Mouse (Mus musculus) ES-E14 (cell line): ENCODE data around the gene Dixdc1. TPM values are rescaled to one million over a fixed set of nuclear protein-coding genes. Genes with fewer than 3 reads are reported as not detected.
A peak's percentile ranks its signal among the peaks of the same experiment; 100 is the strongest.

Experiments
- DNase-seq: peaks from one replicate; pipeline ENCODE4 v3.0.0-alpha.2; 2013; ENCODE audit warnings: low read depth, low spot score
- H3K27ac ChIP-seq: 2 replicates; pipeline ENCODE4 v1.5.1; 2012; ENCODE audit warnings: low read depth, mild to moderate bottlenecking, low read length, moderate library complexity, mixed read lengths; ENCODE audit not compliant: poor library complexity, insufficient read depth, severe bottlenecking
- H3K36me3 ChIP-seq: 2 replicates; pipeline ENCODE4 v1.6.1; 2012; ENCODE audit warnings: mild to moderate bottlenecking, low read length, moderate library complexity, mixed read lengths; ENCODE audit not compliant: control insufficient read depth, poor library complexity, insufficient read depth, severe bottlenecking
- H3K4me1 ChIP-seq, 2 experiments: fragments of 150-350 bp in 1 of 2; sonication (generic) in 1 of 2; 2 replicates each; pipeline ENCODE4 v1.6.1; 2012; ENCODE audit warnings: low read length in 2 of 2, mild to moderate bottlenecking in 1 of 2, mixed read lengths in 1 of 2; ENCODE audit not compliant: control insufficient read depth in 2 of 2, insufficient read depth in 2 of 2, poor library complexity in 1 of 2
- H3K4me3 ChIP-seq, 2 experiments: fragments of 150-350 bp in 1 of 2; sonication (generic) in 1 of 2; 2 replicates each; pipeline ENCODE4 v1.5.1; 2012; ENCODE audit warnings: low read length in 2 of 2, low read depth in 1 of 2, mild to moderate bottlenecking in 1 of 2, mixed read lengths in 1 of 2; ENCODE audit not compliant: insufficient read depth in 1 of 2, poor library complexity in 1 of 2, severe bottlenecking in 1 of 2
- H3K9ac ChIP-seq: 2 replicates; pipeline ENCODE4 v1.6.1; 2012; ENCODE audit warnings: low read depth, mild to moderate bottlenecking, low read length, mixed read lengths; ENCODE audit not compliant: poor library complexity, insufficient read depth, severe bottlenecking
- H3K9me3 ChIP-seq: fragments of 150-350 bp; sonication (generic); 2 replicates; pipeline ENCODE4 v1.6.1; 2012; ENCODE audit warnings: low read depth, mild to moderate bottlenecking, low read length; ENCODE audit not compliant: control insufficient read depth, insufficient read depth
- CHD2 ChIP-seq: IDR thresholded peaks from 2 replicates; pipeline ENCODE4 v1.6.1; 2014; ENCODE audit warnings: mild to moderate bottlenecking, low read depth, low read length, inconsistent platforms
- HCFC1 ChIP-seq: IDR thresholded peaks from 2 replicates; pipeline ENCODE4 v1.6.1; 2012; ENCODE audit warnings: low read length, inconsistent platforms, borderline replicate concordance; ENCODE audit not compliant: insufficient read depth
- MAFK ChIP-seq: IDR thresholded peaks from 2 replicates; pipeline ENCODE4 v1.6.1; 2014; ENCODE audit warnings: mild to moderate bottlenecking, low read depth, low read length, inconsistent platforms; ENCODE audit not compliant: insufficient read depth
- ZC3H11A ChIP-seq: IDR thresholded peaks from 2 replicates; pipeline ENCODE4 v1.6.1; 2012; ENCODE audit warnings: low read depth, mild to moderate bottlenecking, inconsistent platforms, low read length, borderline replicate concordance
- ZNF384 ChIP-seq: IDR thresholded peaks from 2 replicates; pipeline ENCODE4 v1.6.1; 2012; ENCODE audit warnings: low read depth, low read length, inconsistent platforms
- in situ Hi-C, 2 experiments: fragments of 600-800 bp; cut with MboI; formaldehyde crosslinking; loops; one replicate each; pipeline ENCODE4 v1.15.1; 2025; ENCODE audit warnings: low sequenced_read_pairs in 2 of 2, inconsistent platforms in 1 of 2; ENCODE audit not compliant: unreplicated experiment in 2 of 2
- total RNA-seq: library from RNA; depleted of rRNA; stranded (reverse); fragments of 300-350 nt; gene quantifications from 2 replicates; pipeline ENCODE4 v1.2.3, GENCODE M21; 2012

Gene Dixdc1
- total RNA-seq, 1 experiment: 4.1 TPM

DNA sequence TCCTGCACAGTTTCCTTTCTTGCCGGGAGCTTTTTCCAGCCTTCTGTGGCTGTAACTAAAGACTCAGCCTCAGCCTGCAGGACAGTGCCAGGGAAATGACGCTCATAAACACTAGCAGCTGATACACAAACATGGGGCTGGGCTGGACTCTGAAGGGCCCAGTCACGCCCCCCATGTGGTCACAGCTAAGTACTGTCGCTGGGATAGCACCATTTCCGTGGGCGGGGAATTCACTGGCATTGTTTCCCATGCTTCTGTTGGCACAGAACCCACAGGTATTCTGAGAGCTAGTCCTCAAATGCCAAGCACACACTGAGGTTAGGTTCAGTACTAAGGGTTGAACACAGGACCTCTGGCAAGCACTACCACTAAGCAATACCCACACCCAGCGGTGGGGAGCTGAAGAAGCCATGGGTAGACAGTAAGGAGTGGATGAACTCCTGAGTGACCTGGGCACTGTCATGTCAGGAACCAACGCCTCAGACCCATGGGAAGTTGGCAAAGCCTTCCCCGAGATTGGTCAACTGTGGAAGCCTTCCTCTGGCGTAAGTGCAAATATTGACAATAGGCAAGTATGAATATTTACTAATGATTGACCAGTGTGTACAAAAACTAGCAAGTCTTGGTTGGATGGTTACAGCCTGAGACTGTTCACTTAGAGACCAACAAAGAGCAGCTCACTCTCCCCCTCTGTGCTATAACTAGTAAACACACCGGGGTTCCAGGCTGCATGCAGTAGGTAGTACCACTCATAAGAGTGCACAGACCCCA, 38.2 kb downstream of the Dixdc1 start:
- H3K9me3 ChIP-seq: no peaks in the 10 kb centered on the region
- no peak overlapping the region for H3K4me3 ChIP-seq
- peaks cover 0 to 7% of the 10 kb centered on the region in 2 experiments; a peak in 2 of 4 replicates for H3K4me1 ChIP-seq
- H3K9ac ChIP-seq: no peak overlapping the region
- in situ Hi-C loops: no loop called here
- H3K27ac ChIP-seq: no peak overlapping the region
- H3K36me3 ChIP-seq: no peaks in the 10 kb centered on the region
- no peak for TF ChIP-seq HCFC1
- no peak for TF ChIP-seq MAFK
- TF ChIP-seq ZNF384: no peak
- no peak for TF ChIP-seq CHD2
- no peak for TF ChIP-seq ZC3H11A
- DNase-seq: no peak

DNA sequence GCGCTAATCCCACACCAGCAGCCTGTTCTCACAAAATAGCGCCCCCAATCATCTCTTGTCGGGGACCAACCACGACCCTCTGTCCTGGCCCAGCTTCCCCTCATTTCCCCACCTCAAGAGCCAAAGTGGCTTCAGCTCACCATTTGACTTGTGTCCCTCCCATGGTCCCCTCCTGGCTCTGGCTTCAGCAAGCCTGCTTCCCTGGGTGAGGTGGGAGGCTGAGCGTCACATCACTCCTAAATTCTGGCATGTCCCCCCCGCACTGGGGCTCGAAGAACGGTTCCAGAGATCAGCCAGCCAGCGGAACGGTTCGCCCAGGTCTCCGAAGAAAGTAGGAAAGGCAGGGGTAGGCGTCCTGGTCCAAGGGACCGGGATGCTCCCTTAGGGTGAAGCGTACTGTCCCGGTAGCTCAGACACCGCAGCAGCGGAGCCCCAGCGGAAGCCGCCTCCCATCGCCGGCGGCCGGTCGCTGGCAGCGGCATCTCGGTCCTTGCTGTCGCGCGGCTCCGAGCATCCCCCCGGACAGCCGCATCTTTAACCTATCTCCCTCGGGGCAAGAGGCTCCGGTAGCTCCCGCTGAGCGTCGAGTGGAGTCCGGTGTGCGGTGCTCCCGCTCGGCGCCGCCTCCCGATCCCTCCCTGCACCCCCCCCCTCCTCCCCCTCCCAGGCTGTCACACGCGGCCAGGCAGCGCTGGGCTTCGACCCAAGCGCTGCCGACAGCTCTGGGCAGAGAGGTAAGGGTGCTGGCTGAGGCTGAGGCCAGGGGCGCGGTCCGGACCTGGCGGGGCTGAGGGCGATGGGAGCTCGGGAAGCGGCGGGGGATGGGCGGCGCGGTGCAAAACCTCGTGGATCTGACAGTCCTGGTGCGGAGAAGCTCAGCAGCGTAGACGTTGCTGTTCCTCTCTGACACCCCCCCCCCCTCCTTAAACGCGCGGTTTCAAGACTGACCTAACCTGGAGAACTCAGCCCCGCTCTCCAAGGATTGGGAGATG, 40.6 kb downstream of the Dixdc1 start:
- Histone ChIP-seq H3K36me3 (no peaks in the 10 kb centered on the region), H3K4me1 (peaks cover 0 to 7% of the 10 kb centered on the region in 2 experiments; a peak in 2 of 4 replicates), H3K9ac (peak overlapping the region; percentile 33; the same call in 1 of the 2 replicates), H3K27ac (no peak overlapping the region), H3K4me3 (peak overlapping the region; percentile 60 to 68), H3K9me3 (no peaks in the 10 kb centered on the region)
- in situ Hi-C loops: no loop called here
- DNase-seq: no peak
- no peak for TF ChIP-seq HCFC1
- no peak for TF ChIP-seq MAFK
- no peak for TF ChIP-seq ZC3H11A
- no peak for TF ChIP-seq CHD2
- no peak for TF ChIP-seq ZNF384

DNA sequence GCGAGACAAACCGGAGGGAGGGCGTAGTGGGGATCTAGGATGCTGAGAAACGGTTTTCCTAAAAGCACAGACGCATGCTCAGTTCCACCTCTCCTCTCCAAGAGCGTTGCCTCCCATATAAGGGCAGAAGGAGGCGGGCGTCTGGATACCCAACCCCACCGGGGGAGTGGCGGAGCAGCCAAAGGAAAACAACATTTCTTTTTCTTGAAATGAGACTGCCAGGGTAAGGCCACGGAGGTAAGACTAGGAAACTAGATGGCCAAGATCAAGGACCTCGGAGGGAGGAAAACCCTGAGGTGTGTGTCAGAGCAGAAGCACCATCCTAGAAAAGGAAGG, 41.6 kb downstream of the Dixdc1 start:
- Histone ChIP-seq H3K4me3 (peak overlapping the region in 1 of 2 experiments; percentile 68; a peak in 2 of 4 replicates), H3K9ac (no peak overlapping the region), H3K9me3 (no peaks in the 10 kb centered on the region), H3K36me3 (no peaks in the 10 kb centered on the region), H3K27ac (no peak overlapping the region), H3K4me1 (peaks cover 3 to 13% of the 10 kb centered on the region in 2 experiments; a peak in 2 of 4 replicates)
- peak; percentile 70 for DNase-seq
- no peak for TF ChIP-seq MAFK
- no peak for TF ChIP-seq ZC3H11A
- TF ChIP-seq HCFC1: no peak
- no peak for TF ChIP-seq ZNF384
- in situ Hi-C loops: no loop called here

DNA sequence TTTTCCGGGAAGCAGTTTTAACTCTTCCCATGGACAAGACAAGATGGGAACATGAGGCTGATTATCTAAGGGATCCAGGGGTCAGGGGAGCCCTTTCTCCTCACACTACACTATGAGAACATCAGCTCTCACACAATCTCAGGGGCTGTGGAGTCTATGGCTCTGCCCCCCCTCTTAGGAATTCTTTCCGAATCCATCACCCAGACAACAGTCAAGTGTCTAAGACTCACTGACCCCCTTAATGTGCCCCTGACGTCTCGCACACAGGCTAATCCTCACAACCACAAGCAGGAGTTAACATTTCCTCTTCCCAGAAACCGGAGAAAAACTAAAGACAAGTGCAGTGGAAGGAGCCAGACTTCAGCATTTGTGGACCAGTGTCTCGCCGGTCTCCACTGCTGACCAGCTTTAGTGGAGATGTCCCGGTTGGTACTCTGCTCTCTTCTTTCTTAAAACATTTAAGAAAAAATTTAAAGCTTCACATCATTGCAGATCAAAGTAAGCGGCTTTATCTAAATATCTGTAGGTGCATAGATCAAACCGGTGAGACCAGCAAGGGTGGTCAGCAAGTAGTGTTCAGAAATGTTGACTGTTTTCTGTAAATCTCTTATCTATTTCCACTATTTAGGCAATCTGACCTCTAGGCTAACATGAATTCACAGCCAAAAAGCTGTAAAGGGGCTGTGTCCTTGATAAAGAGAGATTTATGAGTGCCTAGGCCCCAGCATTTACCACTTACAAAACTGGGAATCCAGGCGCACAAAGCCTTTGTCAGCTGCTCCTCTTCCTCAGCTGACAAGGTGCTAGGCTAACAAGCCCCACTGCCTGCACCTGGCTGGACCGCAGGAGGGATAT, 42.2 kb downstream of the Dixdc1 start:
- H3K4me3 ChIP-seq: peak overlapping the region in 1 of 2 experiments; percentile 19; a peak in 1 of 4 replicates
- in situ Hi-C loops: no loop called here
- peaks cover 3 to 13% of the 10 kb centered on the region in 2 experiments; a peak in 2 of 4 replicates for H3K4me1 ChIP-seq
- TF ChIP-seq ZC3H11A: no peak
- TF ChIP-seq CHD2: no peak
- no peak for TF ChIP-seq ZNF384
- no peak for TF ChIP-seq MAFK
- no peak for TF ChIP-seq HCFC1
- no peak overlapping the region for H3K9ac ChIP-seq
- DNase-seq: no peak
- H3K27ac ChIP-seq: no peak overlapping the region
- H3K9me3 ChIP-seq: no peaks in the 10 kb centered on the region
- H3K36me3 ChIP-seq: no peaks in the 10 kb centered on the region
